Mouse (Mus musculus) MEL (cell line): ENCODE results near the gene Ptgir. TPM values are rescaled to one million over a fixed set of nuclear protein-coding genes. Genes with fewer than 3 reads are reported as not detected.

Experiments
- DNase-seq: peaks from one replicate; pipeline ENCODE4 v3.0.0; 2011; ENCODE audit warnings: low read depth, low spot score
- H3K27ac ChIP-seq: 2 replicates; pipeline ENCODE4 v1.5.1; 2012; ENCODE audit warnings: low read depth, mild to moderate bottlenecking, control low read depth, low read length, moderate library complexity; ENCODE audit not compliant: control insufficient read depth
- H3K27me3 ChIP-seq, 2 experiments: fragments of 150-350 bp in 1 of 2; sonication (generic) in 1 of 2; 2 replicates each; pipeline ENCODE4 v1.6.1; 2012; ENCODE audit warnings: low read length in 2 of 2, mild to moderate bottlenecking in 2 of 2, improper control_type of control experiment in 1 of 2, moderate library complexity in 1 of 2; ENCODE audit not compliant: insufficient read depth in 2 of 2, control insufficient read depth in 1 of 2
- H3K36me3 ChIP-seq, 2 experiments: 2 replicates each; pipeline ENCODE4 v1.6.1; 2012 to 2014; ENCODE audit warnings: low read length in 2 of 2, improper control_type of control experiment in 1 of 2, inconsistent platforms in 1 of 2, mild to moderate bottlenecking in 1 of 2; ENCODE audit not compliant: insufficient read depth in 2 of 2, control insufficient read depth in 1 of 2
- H3K4me1 ChIP-seq, 2 experiments: fragments of 150-350 bp in 1 of 2; sonication (generic) in 1 of 2; 2 replicates each; pipeline ENCODE4 v1.6.1; 2012; ENCODE audit warnings: low read length in 2 of 2, improper control_type of control experiment in 1 of 2, mild to moderate bottlenecking in 1 of 2; ENCODE audit not compliant: insufficient read depth in 2 of 2, control insufficient read depth in 1 of 2
- H3K4me3 ChIP-seq, 2 experiments: fragments of 150-350 bp in 1 of 2; sonication (generic) in 1 of 2; 2 replicates each; pipeline ENCODE4 v1.5.1; 2012; ENCODE audit warnings: low read depth in 2 of 2, low read length in 2 of 2, mild to moderate bottlenecking in 2 of 2, moderate library complexity in 2 of 2, control low read depth in 1 of 2, improper control_type of control experiment in 1 of 2; ENCODE audit not compliant: control insufficient read depth in 1 of 2, insufficient read depth in 1 of 2
- H3K79me2 ChIP-seq: 2 replicates; pipeline ENCODE4 v1.6.1; 2012; ENCODE audit warnings: mild to moderate bottlenecking, low read length, moderate library complexity; ENCODE audit not compliant: control insufficient read depth, poor library complexity, insufficient read depth
- H3K9ac ChIP-seq: 2 replicates; pipeline ENCODE4 v1.6.1; 2012; ENCODE audit warnings: low read depth, mild to moderate bottlenecking, control low read depth, low read length, moderate library complexity; ENCODE audit not compliant: control insufficient read depth, poor library complexity, severe bottlenecking
- H3K9me3 ChIP-seq: fragments of 150-350 bp; sonication (generic); replicated peaks from 2 replicates; pipeline ENCODE4 v1.6.1; 2012; ENCODE audit warnings: mild to moderate bottlenecking, low read length, improper control_type of control experiment, moderate library complexity; ENCODE audit not compliant: insufficient read depth
- CTCF ChIP-seq, 3 experiments: IDR thresholded peaks in 2 of 3; conservative IDR thresholded peaks in 1 of 3; 2 replicates each; pipeline ENCODE4 v1.5.1; 2011 to 2012; ENCODE audit warnings: low read length in 3 of 3, low read depth in 2 of 3, mild to moderate bottlenecking in 2 of 3, improper control_type of control experiment in 1 of 3, inconsistent platforms in 1 of 3, mixed read lengths in 1 of 3, moderate library complexity in 1 of 3; ENCODE audit not compliant: control insufficient read depth in 1 of 3, insufficient read depth in 1 of 3, poor library complexity in 1 of 3, severe bottlenecking in 1 of 3
- MAFK ChIP-seq: IDR thresholded peaks from 2 replicates; pipeline ENCODE4 v1.6.1; 2011; ENCODE audit warnings: low read depth, mild to moderate bottlenecking, low read length, improper control_type of control experiment, borderline replicate concordance
- MAX ChIP-seq: IDR thresholded peaks from 2 replicates; pipeline ENCODE4 v1.6.1; 2011; ENCODE audit warnings: low read length, improper control_type of control experiment
- MAZ ChIP-seq: IDR thresholded peaks from 2 replicates; pipeline ENCODE4 v1.6.1; 2012; ENCODE audit warnings: low read depth, mild to moderate bottlenecking, inconsistent platforms, low read length, improper control_type of control experiment
- MYC ChIP-seq: IDR thresholded peaks from 2 replicates; pipeline ENCODE4 v1.6.1; 2011; ENCODE audit warnings: low read depth, mild to moderate bottlenecking, low read length, improper control_type of control experiment, moderate library complexity
- NELFE ChIP-seq: IDR thresholded peaks from 2 replicates; pipeline ENCODE4 v1.6.1; 2011; ENCODE audit warnings: low read depth, low read length, improper control_type of control experiment
- UBTF ChIP-seq: IDR thresholded peaks from 2 replicates; pipeline ENCODE4 v1.6.1; 2012; ENCODE audit warnings: low read depth, mild to moderate bottlenecking, inconsistent platforms, low read length, improper control_type of control experiment, moderate library complexity, borderline replicate concordance; ENCODE audit not compliant: insufficient read depth
- polyA plus RNA-seq, 2 experiments: library from polyadenylated mRNA; stranded (reverse) in 1 of 2; unstranded in 1 of 2; fragments of >175 nt in 1 of 2; fragments of >200 nt in 1 of 2; gene quantifications; 2 replicates each; pipeline versions ENCODE4 v1.2.1 to v1.2.4; 2012; ENCODE audit warnings: low replicate concordance in 2 of 2, low read depth in 1 of 2; ENCODE audit not compliant: insufficient read length in 2 of 2, insufficient read depth in 1 of 2, missing spikeins in 1 of 2
- total RNA-seq: library from RNA; depleted of rRNA; stranded (reverse); fragments of 300-350 nt; gene quantifications from 2 replicates; pipeline ENCODE4 v1.2.3, GENCODE M21; 2012; rRNA removed

Gene Ptgir
- total and polyA plus RNA-seq, 3 experiments = 22.8 to 23.7 TPM; not detected in 1

DNA sequence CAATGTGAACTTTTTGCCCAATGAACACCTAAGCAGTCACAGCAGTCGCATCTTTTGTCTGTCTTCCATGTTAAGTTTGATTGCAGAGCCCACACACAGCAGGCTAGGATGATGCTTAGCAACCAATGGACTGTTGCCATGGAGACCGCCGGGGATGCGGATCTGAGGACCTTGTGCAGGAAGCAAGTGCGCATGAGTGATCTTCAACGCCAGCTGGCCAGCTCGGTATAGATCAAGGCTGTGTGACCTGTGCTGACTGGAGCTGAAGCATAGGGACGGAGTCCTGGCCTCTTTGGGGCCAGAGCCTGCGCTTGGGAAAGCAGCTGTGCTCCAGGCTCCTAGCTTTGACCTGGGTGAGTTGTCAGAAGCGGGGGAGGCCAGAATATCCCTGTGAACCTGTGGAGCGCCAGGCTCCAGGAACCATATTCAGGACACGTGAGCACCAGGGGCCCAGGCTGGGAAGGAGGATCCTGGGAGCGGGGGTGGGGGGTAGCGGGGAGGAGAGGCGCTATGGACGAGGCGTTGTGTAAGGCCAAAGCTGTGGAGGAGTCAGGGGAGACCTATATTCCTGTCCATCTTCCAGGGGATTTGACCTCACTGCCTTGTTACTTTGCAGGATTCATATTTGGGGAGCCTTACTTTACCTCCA is 53.4 kb downstream of the Ptgir start, which contains the start of gene Pnmal1:
Pnmal1 (plus strand) TSS at position 141 of the 649 bp plus-strand sequence.
- no peak for DNase-seq
- H3K4me3 ChIP-seq = no peak within 1 kb of the TSS
- peaks cover 0 to 5% of the 10 kb centered on the region in 2 experiments; a peak in 2 of 4 replicates for H3K4me1 ChIP-seq
- TF ChIP-seq MYC (no peak), MAZ (no peak), MAX (no peak), MAFK (no peak), CTCF (IDR thresholded peaks at IDR 0.05 in 2 of 3, conservative IDR thresholded peaks at IDR 0.05 in 1 of 3; ENCODE audit: control insufficient read depth in 1 of 3, insufficient read depth in 1 of 3, low read depth in 2 of 3, low read length in 3 of 3, poor library complexity in 1 of 3, severe bottlenecking in 1 of 3) (no peak), UBTF (no peak), NELFE (no peak)
- H3K79me2 ChIP-seq = no peaks in the 10 kb centered on the region
- no peak within 1 kb of the TSS for H3K27ac ChIP-seq
- no peaks in the 10 kb centered on the region for H3K9me3 ChIP-seq
- peaks cover 0 to 2% of the 10 kb centered on the region in 2 experiments; a peak in 3 of 4 replicates for H3K27me3 ChIP-seq
- no peaks in the 10 kb centered on the region; a peak in 1 of 4 replicates for H3K36me3 ChIP-seq
- no peak within 1 kb of the TSS for H3K9ac ChIP-seq

Other genes with a start within 250 kb of the Ptgir start
- not detected in 2 replicates for gene Ceacam15, start 230.8 kb upstream of the Ptgir start, total RNA-seq
- not detected for gene Ceacam15, start 230.8 kb upstream of the Ptgir start, polyA plus RNA-seq
- not detected in 2 replicates for gene Ceacam9, start 184.6 kb upstream of the Ptgir start, total RNA-seq
- gene Ceacam9, start 184.6 kb upstream of the Ptgir start, polyA plus RNA-seq = not detected
- gene Ap2s1, start 168.1 kb upstream of the Ptgir start, total RNA-seq = 279 and 288 TPM in 2 replicates
- gene Ap2s1, start 168.1 kb upstream of the Ptgir start, polyA plus RNA-seq = 100 to 1,000 TPM in 1 of 2 experiments, not detected in 1; 297 TPM
- 72.0 and 88.6 TPM in 2 replicates for gene Slc1a5, start 125.2 kb upstream of the Ptgir start, total RNA-seq
- 100 to 1,000 TPM in 1 of 2 experiments, not detected in 1; 180 TPM for gene Slc1a5, start 125.2 kb upstream of the Ptgir start, polyA plus RNA-seq
- 54.7 and 55.8 TPM in 2 replicates for gene Strn4, start 90.6 kb upstream of the Ptgir start, total RNA-seq
- gene Strn4, start 90.6 kb upstream of the Ptgir start, polyA plus RNA-seq = 10 to 100 TPM in 1 of 2 experiments, not detected in 1; 93.5 TPM
- 12.6 and 15.9 TPM in 2 replicates for gene Fkrp, start 89.8 kb upstream of the Ptgir start, total RNA-seq
- gene Fkrp, start 89.8 kb upstream of the Ptgir start, polyA plus RNA-seq = 10 to 100 TPM in 1 of 2 experiments, not detected in 1; 19.2 TPM
- 2.1 and 2.9 TPM in 2 replicates for gene Prkd2, start 63.6 kb upstream of the Ptgir start, total RNA-seq
- gene Prkd2, start 63.6 kb upstream of the Ptgir start, polyA plus RNA-seq = 1 to 10 TPM in 1 of 2 experiments, not detected in 1; 8.7 TPM
- 0.31 and 0.49 TPM in 2 replicates for gene Dact3, start 31.2 kb upstream of the Ptgir start, total RNA-seq
- gene Dact3, start 31.2 kb upstream of the Ptgir start, polyA plus RNA-seq = 1 to 10 TPM in 1 of 2 experiments, not detected in 1; 2.1 TPM
- gene Gng8, start 14.7 kb upstream of the Ptgir start, total RNA-seq = 0.39 TPM in 1 of 2 replicates, not detected in the other
- 1 to 10 TPM in 1 of 2 experiments, not detected in 1; 2.2 TPM for gene Gng8, start 14.7 kb upstream of the Ptgir start, polyA plus RNA-seq
- gene Calm3, start 17.6 kb downstream of the Ptgir start, total RNA-seq = 450 and 482 TPM in 2 replicates
- 1,000 to 10,000 TPM in 1 of 2 experiments, 100 to 1,000 TPM in 1; 515 to 1,030 TPM for gene Calm3, start 17.6 kb downstream of the Ptgir start, polyA plus RNA-seq
- gene Pnmal2, start 38.2 kb downstream of the Ptgir start, total RNA-seq = not detected in 2 replicates
- gene Pnmal2, start 38.2 kb downstream of the Ptgir start, polyA plus RNA-seq = under 1 TPM in 1 of 2 experiments, not detected in 1; 0.07 TPM
- gene Pnmal1, start 53.2 kb downstream of the Ptgir start, total RNA-seq = 0.19 and 0.23 TPM in 2 replicates
- under 1 TPM in 1 of 2 experiments, not detected in 1; 0.53 TPM for gene Pnmal1, start 53.2 kb downstream of the Ptgir start, polyA plus RNA-seq
- gene Gm42372, start 76.6 kb downstream of the Ptgir start, total RNA-seq = not detected in 2 replicates
- gene Gm42372, start 76.6 kb downstream of the Ptgir start, polyA plus RNA-seq = under 1 TPM in 1 of 2 experiments, not detected in 1; 0.42 TPM
- not detected in 2 replicates for gene Ccdc8, start 86.2 kb downstream of the Ptgir start, total RNA-seq
- gene Ccdc8, start 86.2 kb downstream of the Ptgir start, polyA plus RNA-seq = under 1 TPM in 1 of 2 experiments, not detected in 1; 0.11 TPM
- gene Ppp5c, start 121.4 kb downstream of the Ptgir start, total RNA-seq = 94.2 and 101 TPM in 2 replicates
- 100 to 1,000 TPM; 178 to 249 TPM for gene Ppp5c, start 121.4 kb downstream of the Ptgir start, polyA plus RNA-seq
- 8.0 and 9.6 TPM in 2 replicates for gene Hif3a, start 155.9 kb downstream of the Ptgir start, total RNA-seq
- 10 to 100 TPM in 1 of 2 experiments, not detected in 1; 37.9 TPM for gene Hif3a, start 155.9 kb downstream of the Ptgir start, polyA plus RNA-seq
- gene Psg16, start 167.6 kb downstream of the Ptgir start, total RNA-seq = 0.23 and 0.36 TPM in 2 replicates
- under 1 TPM in 1 of 2 experiments, not detected in 1; 0.67 TPM for gene Psg16, start 167.6 kb downstream of the Ptgir start, polyA plus RNA-seq
- gene Ceacam3, start 243.8 kb downstream of the Ptgir start, total RNA-seq = not detected in 2 replicates
- gene Ceacam3, start 243.8 kb downstream of the Ptgir start, polyA plus RNA-seq = not detected